Mouse (Mus musculus): ENCODE results near the gene Olfr282.

The Olfr282 gene

DNA sequence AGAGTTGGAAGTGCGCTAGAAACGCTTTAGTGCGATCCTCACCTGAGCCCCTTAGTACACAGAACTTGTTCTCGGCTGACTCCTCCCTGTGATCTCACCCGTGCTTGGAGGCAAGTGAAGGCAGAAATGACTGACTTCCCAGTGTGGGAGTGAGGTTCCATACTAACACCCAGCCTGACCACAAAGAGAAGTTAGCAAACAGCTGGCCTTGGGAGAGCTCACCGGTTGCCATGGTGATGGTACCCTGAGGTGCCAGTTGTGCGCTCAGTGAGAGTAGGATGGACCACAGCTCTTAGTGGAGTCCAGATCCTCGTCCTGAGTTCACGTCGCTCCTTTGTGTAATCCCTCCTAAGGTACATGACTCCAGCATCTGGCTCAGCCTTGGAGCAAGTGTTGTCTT, 43.9 kb downstream of the Olfr282 start:
- no peak for DNase-seq (ENCODE audit: low spot score in 2 of 2)

DNA sequence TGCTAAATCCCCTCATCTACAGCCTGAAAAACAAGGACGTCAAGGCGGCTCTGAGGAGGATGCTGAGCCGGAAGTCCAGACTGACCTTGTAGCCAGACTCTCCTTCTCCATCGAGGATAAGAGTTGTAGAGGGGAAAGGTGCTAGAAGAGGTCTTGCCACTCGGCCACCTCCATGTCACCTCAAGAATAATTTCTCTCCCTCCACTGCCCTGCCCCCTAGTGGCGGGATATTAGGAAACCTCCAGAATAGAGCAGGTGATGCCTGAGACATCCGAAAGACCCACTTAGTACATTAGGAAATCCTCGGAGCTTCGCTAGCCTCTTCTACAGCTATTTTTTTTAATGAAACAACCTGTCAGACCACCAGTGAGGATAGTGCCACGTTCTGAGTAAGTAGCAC, 44.4 kb downstream of the Olfr282 start:
- DNase-seq (ENCODE audit: low spot score in 2 of 2): peak in 1 of 2 experiments; percentile 47

DNA sequence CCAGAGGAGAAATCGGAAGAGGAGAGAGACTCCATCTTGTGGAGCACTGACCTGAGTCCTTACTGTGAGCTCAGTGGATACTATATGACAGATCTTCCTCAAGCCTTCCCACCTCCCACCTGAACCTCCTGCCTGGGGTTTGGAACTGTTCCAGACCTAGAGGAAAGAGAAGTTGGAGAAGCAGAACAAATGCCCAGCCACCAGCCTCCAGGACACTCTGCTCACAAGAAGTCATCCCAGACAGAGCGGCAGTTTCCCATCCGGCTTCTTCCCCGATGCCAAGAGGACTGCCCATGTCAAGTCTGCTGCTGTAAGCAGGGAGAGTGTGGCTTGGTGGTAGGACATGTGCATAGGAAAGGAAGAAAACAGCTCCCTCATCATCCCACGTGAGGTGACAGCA, 45.3 kb downstream of the Olfr282 start:
- no peak for DNase-seq (ENCODE audit: low spot score in 2 of 2)

DNA sequence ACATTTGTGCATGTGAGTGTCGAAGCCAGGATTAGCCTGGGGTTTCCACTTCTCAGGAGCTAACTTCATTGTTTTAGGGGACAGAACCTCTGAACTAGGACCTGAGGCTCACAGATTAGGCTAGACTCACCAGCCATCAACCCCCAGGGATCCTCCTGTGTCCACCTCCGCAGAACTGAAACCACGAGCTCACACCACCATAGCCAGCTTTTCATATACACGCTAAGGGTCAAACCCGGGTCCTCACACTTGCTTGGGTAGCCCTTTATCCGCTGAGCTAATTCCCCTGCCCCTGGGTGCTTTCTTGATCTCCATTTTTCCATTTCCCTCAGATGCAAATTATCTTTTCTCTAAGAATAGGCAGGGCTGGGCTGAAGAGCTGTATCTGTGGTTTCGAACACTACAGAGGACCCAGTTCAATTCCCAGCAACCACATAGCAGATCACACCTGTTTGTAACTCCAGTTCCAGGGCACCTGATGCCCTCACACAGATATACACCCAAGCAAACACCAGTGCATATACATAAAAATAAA, 48.6 kb downstream of the Olfr282 start:
- DNase-seq (ENCODE audit: low spot score in 2 of 2): no peak

DNA sequence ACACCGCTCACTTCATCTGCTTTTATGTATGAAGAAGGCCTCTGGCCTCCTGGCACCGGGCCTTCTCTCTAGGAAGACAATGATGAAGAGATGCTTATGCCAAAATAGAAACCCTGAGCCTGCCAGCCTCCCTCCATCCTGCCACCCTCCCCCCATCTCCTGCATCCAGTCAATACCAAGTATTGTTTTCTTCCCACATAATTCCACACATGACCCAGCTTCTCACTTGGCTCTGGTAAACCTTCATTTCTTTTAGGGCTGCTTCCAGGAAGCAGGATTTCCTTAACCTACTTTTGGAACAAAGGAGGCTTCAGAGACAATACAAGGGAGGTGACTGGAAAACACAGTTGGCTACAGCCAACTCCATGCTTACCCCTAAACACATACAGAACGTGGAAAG, 51.7 kb downstream of the Olfr282 start, which contains the start of gene Lalba:
Lalba (minus strand) TSS at position 21 of the 400 bp plus-strand sequence.
- DNase-seq (ENCODE audit: low spot score in 2 of 2): no peak

DNA sequence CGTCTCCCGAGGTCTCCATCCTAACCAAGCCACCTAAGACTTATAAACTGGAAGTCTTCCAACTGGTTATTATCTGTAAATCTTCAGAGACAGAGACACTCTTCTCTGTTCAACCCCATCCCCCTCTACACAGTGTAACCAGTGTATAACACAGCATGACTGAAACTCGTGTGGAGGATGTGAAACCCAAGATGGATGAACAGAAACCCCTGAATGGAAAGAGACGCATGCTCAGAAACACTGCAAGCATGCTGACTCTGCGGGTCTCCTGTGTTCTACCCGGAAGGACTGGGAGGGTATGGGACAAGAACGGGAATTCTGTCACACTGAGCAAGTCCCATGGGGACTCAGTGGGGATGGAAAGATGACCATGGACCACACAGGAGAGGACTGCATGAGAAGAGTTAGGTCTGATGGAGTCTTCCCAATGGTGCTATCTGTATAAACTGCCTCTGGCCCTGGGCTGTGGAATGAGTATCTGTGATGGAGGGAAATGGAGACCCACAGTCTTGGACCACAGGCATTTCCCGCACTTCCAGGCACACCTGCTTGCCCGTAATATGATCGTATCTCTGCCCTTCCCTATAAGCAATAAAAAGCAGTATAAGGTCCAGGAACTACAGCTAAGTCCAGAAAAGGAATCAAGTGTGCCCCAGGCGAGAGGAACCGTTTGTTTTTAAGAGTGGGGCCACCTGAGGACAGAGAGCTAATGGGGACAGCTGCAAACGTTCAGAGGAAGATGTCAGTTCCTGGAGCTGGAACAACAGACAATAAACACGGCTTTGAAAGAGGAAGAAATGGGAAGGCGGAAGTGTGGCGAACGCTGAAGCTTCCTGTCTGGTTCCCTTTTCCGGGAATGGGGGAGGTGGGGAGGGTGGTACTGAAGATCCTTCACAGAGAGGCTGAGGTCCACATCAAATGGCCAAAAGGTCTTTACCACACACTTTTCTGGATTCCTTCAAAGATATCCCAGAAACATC, 53.2 kb downstream of the Olfr282 start:
- peak; percentile 39 to 43 for DNase-seq (ENCODE audit: low spot score in 2 of 2)

DNA sequence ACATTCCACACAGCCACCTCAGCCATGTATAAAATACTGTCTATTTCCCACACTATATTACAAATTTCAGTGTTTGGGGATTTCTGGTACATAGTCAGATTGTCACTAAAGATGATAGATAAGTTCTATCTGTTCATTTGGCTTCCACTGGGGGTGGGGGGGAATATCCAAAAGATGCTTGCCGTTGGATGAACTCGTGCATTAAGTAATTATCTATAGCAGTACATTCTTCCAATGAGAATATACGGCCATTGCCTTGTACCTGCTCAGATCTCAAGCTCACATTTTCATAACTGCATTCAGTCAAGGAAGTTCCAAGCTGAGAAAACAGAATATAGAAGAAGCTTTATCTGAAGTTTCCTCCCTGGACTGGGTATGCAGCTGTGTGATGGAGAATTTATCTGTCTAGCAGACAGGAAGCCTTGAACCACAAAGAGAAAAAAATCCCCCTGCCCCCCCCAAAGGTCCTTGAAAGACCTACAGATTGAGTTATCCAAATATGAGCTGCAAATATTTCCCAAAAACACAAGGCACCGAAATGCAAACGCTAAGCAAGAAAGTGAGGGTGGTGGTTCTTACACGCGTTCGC, 55.5 kb downstream of the Olfr282 start:
- DNase-seq (ENCODE audit: low spot score in 2 of 2): no peak

All from right cerebral cortex, postnatal 10 days (tissue).